Mouse (Mus musculus) lung, embryonic 14.5 days (tissue): ENCODE measurements around the gene Chka. TPM values are rescaled to one million over a fixed set of nuclear protein-coding genes. Genes with fewer than 3 reads are reported as not detected.

Source experiments
- ATAC-seq: fragments of 200-750 bp; cut with Nextera tagmentation; 2 replicates; pipeline ENCODE4 v1.8.0; 2017; ENCODE audit warnings: mild to moderate bottlenecking, moderate TSS enrichment, moderate library complexity; ENCODE audit not compliant: insufficient read depth
- DNase-seq: peaks from one replicate; pipeline ENCODE4 v3.0.0-alpha.2; 2015
- H3K27ac ChIP-seq: fragments of 300-500 bp; sonication (generic); 2 replicates; pipeline ENCODE4 v1.5.1; 2014; ENCODE audit warnings: low read depth, mild to moderate bottlenecking, moderate library complexity
- H3K27me3 ChIP-seq: fragments of 300-500 bp; sonication (generic); 2 replicates; pipeline ENCODE4 v1.6.1; 2014; ENCODE audit warnings: low read length, control low read depth; ENCODE audit not compliant: insufficient read depth
- H3K36me3 ChIP-seq: fragments of 300-500 bp; sonication (generic); 2 replicates; pipeline ENCODE4 v1.6.1; 2014; ENCODE audit warnings: control low read depth; ENCODE audit not compliant: insufficient read depth
- H3K4me1 ChIP-seq: fragments of 300-500 bp; sonication (generic); 2 replicates; pipeline ENCODE4 v1.6.1; 2014; ENCODE audit warnings: antibody characterized with exemption, control low read depth; ENCODE audit not compliant: insufficient read depth
- H3K4me2 ChIP-seq: fragments of 300-500 bp; sonication (generic); 2 replicates; pipeline ENCODE4 v1.6.1; 2014; ENCODE audit warnings: mild to moderate bottlenecking
- H3K4me3 ChIP-seq: fragments of 300-500 bp; sonication (generic); 2 replicates; pipeline ENCODE4 v1.5.1; 2014; ENCODE audit warnings: low read depth, low read length
- H3K9ac ChIP-seq: fragments of 300-500 bp; sonication (generic); 2 replicates; pipeline ENCODE4 v1.6.1; 2014
- H3K9me3 ChIP-seq: fragments of 300-500 bp; sonication (generic); 2 replicates; pipeline ENCODE4 v1.6.1; 2016; ENCODE audit warnings: low read depth, low read length, control low read depth
- CTCF ChIP-seq: IDR thresholded peaks from 2 replicates; pipeline ENCODE4 v1.5.1; 2016; ENCODE audit warnings: antibody characterized with exemption, low read depth
- WGBS: fragments of 180-500 bp; shearing (Covaris S2); extraction: QIAGEN DNeasy Blood & Tissue Kit; methylation state at CpG from one replicate; pipeline ENCODE4 v1.1.7; 2014; 5-methylcytosine and 5-hydroxymethylcytosine counted together
- polyA plus RNA-seq: library from polyadenylated mRNA; unstranded; fragments of >200 nt; fragmentation: Nextera tagmentation; extraction: Ambion mirVana; gene quantifications from 2 replicates; pipeline ENCODE4 v1.2.1, GENCODE M21; 2014

The Chka gene
- polyA plus RNA-seq, 1 experiment from 2014 or later, result 63.0 TPM

- TF ChIP-seq CTCF, result no peak
- Histone ChIP-seq H3K36me3 (peaks cover 68% of the 10 kb centered on the region), H3K27ac (no peak overlapping the region), H3K4me3 (no peak overlapping the region), H3K9ac (no peak overlapping the region), H3K9me3 (no peaks in the 10 kb centered on the region), H3K4me1 (no peaks in the 10 kb centered on the region), H3K4me2 (no peak overlapping the region), H3K27me3 (no peaks in the 10 kb centered on the region)
- 84% methylated on average over 10 of the region's 10 CpGs for WGBS
- DNase-seq (no peak), ATAC-seq (no peak)
Observed at GRCm38 (mm10) chr19:3896208-3896607, 44.6 kb downstream of the Chka start.

GRCm38 (mm10) chr19:3897557-3897956, 46.0 kb downstream of the Chka start:
- Histone ChIP-seq H3K27me3 (no peaks in the 10 kb centered on the region), H3K9ac (no peak overlapping the region), H3K4me3 (no peak overlapping the region), H3K4me1 (no peaks in the 10 kb centered on the region), H3K36me3 (peaks cover 68% of the 10 kb centered on the region), H3K4me2 (no peak overlapping the region), H3K9me3 (no peaks in the 10 kb centered on the region), H3K27ac (no peak overlapping the region)
- TF ChIP-seq CTCF, result no peak
- DNase-seq (no peak), ATAC-seq (no peak)
- 86% methylated on average over 5 of the region's 5 CpGs for WGBS

GRCm38 (mm10) chr19:3898952-3899351, 47.4 kb downstream of the Chka start:
- Histone ChIP-seq H3K27ac (no peak overlapping the region), H3K4me2 (no peak overlapping the region), H3K27me3 (no peaks in the 10 kb centered on the region), H3K4me3 (no peak overlapping the region), H3K36me3 (peaks cover 69% of the 10 kb centered on the region), H3K9ac (no peak overlapping the region), H3K4me1 (peaks cover under 1% of the 10 kb centered on the region), H3K9me3 (no peaks in the 10 kb centered on the region)
- ATAC-seq, result no peak
- WGBS, result 83% methylated on average over 7 of the region's 7 CpGs
- DNase-seq, result no peak
- TF ChIP-seq CTCF, result no peak

GRCm38 (mm10) chr19:3899618-3900017, 48.0 kb downstream of the Chka start:
- ATAC-seq, result no peak
- no peak overlapping the region for H3K4me2 ChIP-seq
- WGBS, result 92% methylated on average over 4 of the region's 4 CpGs

GRCm38 (mm10) chr19:3902966-3903365, 51.4 kb downstream of the Chka start:
- 78% methylated on average over 12 of the region's 12 CpGs for WGBS
- no peak overlapping the region for H3K27ac ChIP-seq
- H3K4me1 ChIP-seq, result peaks cover 25% of the 10 kb centered on the region
- no peak overlapping the region for H3K9ac ChIP-seq
- no peak for TF ChIP-seq CTCF
- peaks cover 41% of the 10 kb centered on the region for H3K36me3 ChIP-seq
- H3K27me3 ChIP-seq, result no peaks in the 10 kb centered on the region
- no peak overlapping the region for H3K4me3 ChIP-seq
- no peak for DNase-seq
- no peaks in the 10 kb centered on the region for H3K9me3 ChIP-seq
- H3K4me2 ChIP-seq, result no peak overlapping the region
- ATAC-seq, result no peak

More at GRCm38 (mm10) chr19:3899618-3900017, 48.0 kb downstream of the Chka start:
- Histone ChIP-seq H3K4me1 (peaks cover 7% of the 10 kb centered on the region), H3K9me3 (no peaks in the 10 kb centered on the region), H3K4me3 (no peak overlapping the region), H3K36me3 (peaks cover 68% of the 10 kb centered on the region), H3K27ac (no peak overlapping the region), H3K27me3 (no peaks in the 10 kb centered on the region), H3K9ac (no peak overlapping the region)
- no peak for DNase-seq
- TF ChIP-seq CTCF, result no peak

GRCm38 (mm10) chr19:3903648-3904362, 52.2 kb downstream of the Chka start:
- no peak overlapping the region for H3K9ac ChIP-seq

GRCm38 (mm10) chr19:3904363-3904675, 52.7 kb downstream of the Chka start:
- no peaks in the 10 kb centered on the region for H3K27me3 ChIP-seq
- 64% methylated on average over 10 of the region's 10 CpGs for WGBS
- H3K9ac ChIP-seq, result no peak overlapping the region
- peaks cover 25% of the 10 kb centered on the region for H3K4me1 ChIP-seq
- TF ChIP-seq CTCF, result no peak
- no peak for ATAC-seq
- no peak for DNase-seq
- H3K27ac ChIP-seq, result no peak overlapping the region
- H3K4me2 ChIP-seq, result peak overlapping the region; percentile 92
- peaks cover 50% of the 10 kb centered on the region for H3K36me3 ChIP-seq
- H3K9me3 ChIP-seq, result no peaks in the 10 kb centered on the region
- H3K4me3 ChIP-seq, result no peak overlapping the region

More at GRCm38 (mm10) chr19:3903648-3904362, 52.2 kb downstream of the Chka start:
- ATAC-seq (no peak), DNase-seq (no peak)
- Histone ChIP-seq H3K4me3 (no peak overlapping the region), H3K4me1 (peaks cover 25% of the 10 kb centered on the region), H3K27ac (no peak overlapping the region), H3K27me3 (no peaks in the 10 kb centered on the region), H3K4me2 (peak overlapping the region; percentile 92; the same call in 1 of the 2 replicates), H3K9me3 (no peaks in the 10 kb centered on the region), H3K36me3 (peaks cover 45% of the 10 kb centered on the region)
- TF ChIP-seq CTCF, result no peak
- WGBS, result 70% methylated on average over 25 of the region's 25 CpGs
